Mouse (Mus musculus) neural tube, embryonic 13.5 days (tissue): ENCODE measurements around the gene Gnas. TPM values are rescaled to one million over a fixed set of nuclear protein-coding genes. Genes with fewer than 3 reads are reported as not detected.

Experiments used
- microRNA counts: library from miRNA; unstranded; fragments of <30 nt; microRNA quantifications from one replicate; lab custom pipeline; 2016
- microRNA-seq: library from miRNA; unstranded; fragments of <30 nt; microRNA quantifications from one replicate; pipeline ENCODE4, GENCODE M21; 2016
- polyA plus RNA-seq: library from polyadenylated mRNA; unstranded; fragments of >200 nt; fragmentation: Nextera tagmentation; extraction: Ambion mirVana; gene quantifications from 2 replicates; pipeline ENCODE4 v1.2.1, GENCODE M21; 2015

The Gnas gene
- polyA plus RNA-seq, 1 experiment from 2014 or later, result 1,617 TPM

MicroRNA genes within 50 kb of the gene (microRNA counts, 519-probe panel; counts per million panel counts)
- microRNA mmu-miR-296-3p (lab: Ali Mortazavi, UCI) (not detected), microRNA mmu-miR-296-5p (lab: Ali Mortazavi, UCI) (4,393 counts per million, percentile 74 among the panel's probes with 10 or more counts), microRNA mmu-miR-298 (lab: Ali Mortazavi, UCI) (2,511 counts per million, percentile 24 among the panel's probes with 10 or more counts)

Small RNAs within 50 kb of the gene (microRNA-seq; reads per million reads assigned to microRNA genes)
- not detected for gene Gm27591
- 3,063 reads per million, percentile 88 among the genes with 10 or more reads in this experiment for gene Mir296
- gene Mir298, result 1,975 reads per million, percentile 85 among the genes with 10 or more reads in this experiment

Other genes with a start within 250 kb of the Gnas start
- gene Stx16, start 208.0 kb upstream of the Gnas start, polyA plus RNA-seq, result 10.6 and 11.6 TPM in 2 replicates
- gene Npepl1, start 174.0 kb upstream of the Gnas start, polyA plus RNA-seq, result 18.0 and 18.1 TPM in 2 replicates
- gene Gm20721, start 62.4 kb downstream of the Gnas start, polyA plus RNA-seq, result 14.3 and 28.0 TPM in 2 replicates
- gene Nelfcd, start 131.5 kb downstream of the Gnas start, polyA plus RNA-seq, result 97.4 and 100 TPM in 2 replicates
- 89.8 and 93.7 TPM in 2 replicates for gene Ctsz, start 154.7 kb downstream of the Gnas start, polyA plus RNA-seq
- 1.3 and 2.2 TPM in 2 replicates for gene Tubb1, start 166.4 kb downstream of the Gnas start, polyA plus RNA-seq
- 736 and 807 TPM in 2 replicates for gene Atp5e, start 179.8 kb downstream of the Gnas start, polyA plus RNA-seq
- gene Prelid3b, start 188.8 kb downstream of the Gnas start, polyA plus RNA-seq, result 103 and 107 TPM in 2 replicates